Mouse (Mus musculus): Measurements from ENCODE around the gene Scgb1a1.

GRCm38 (mm10) chr19:9047207-9047945, 40.4 kb downstream of the Scgb1a1 start:
- no peak for TF ChIP-seq TAL1 (IDR thresholded peaks at IDR 0.05; ENCODE audit: low read length)
- TF ChIP-seq GATA1 (IDR thresholded peaks at IDR 0.05; ENCODE audit: low read length) = no peak
